Mouse (Mus musculus) embryonic facial prominence, embryonic 13.5 days (tissue): ENCODE data around the gene Inha. TPM values are rescaled to one million over a fixed set of nuclear protein-coding genes. Genes with fewer than 3 reads are reported as not detected.
A peak's percentile ranks its signal among the peaks of the same experiment; 100 is the strongest.

Experiments
- ATAC-seq: fragments of 200-750 bp; cut with Nextera tagmentation; 2 replicates; pipeline ENCODE4 v1.8.0; 2017; ENCODE audit warnings: low read depth; ENCODE audit not compliant: insufficient number of reproducible peaks, insufficient read depth, low FRiP score, low TSS enrichment
- H3K27ac ChIP-seq: fragments of 300-500 bp; sonication (generic); 2 replicates; pipeline ENCODE4 v1.5.1; 2015; ENCODE audit warnings: moderate library complexity, mild to moderate bottlenecking, inconsistent platforms
- H3K27me3 ChIP-seq: fragments of 300-500 bp; sonication (generic); 2 replicates; pipeline ENCODE4 v1.6.1; 2015; ENCODE audit warnings: mild to moderate bottlenecking, inconsistent platforms
- H3K36me3 ChIP-seq: fragments of 300-500 bp; sonication (generic); 2 replicates; pipeline ENCODE4 v1.6.1; 2015; ENCODE audit warnings: mild to moderate bottlenecking, inconsistent platforms
- H3K4me1 ChIP-seq: fragments of 300-500 bp; sonication (generic); 2 replicates; pipeline ENCODE4 v1.6.1; 2015; ENCODE audit warnings: inconsistent platforms
- H3K4me2 ChIP-seq: fragments of 300-500 bp; sonication (generic); 2 replicates; pipeline ENCODE4 v1.6.1; 2015; ENCODE audit warnings: moderate library complexity, mild to moderate bottlenecking, inconsistent platforms
- H3K4me3 ChIP-seq: fragments of 300-500 bp; sonication (generic); 2 replicates; pipeline ENCODE4 v1.5.1; 2015; ENCODE audit warnings: mild to moderate bottlenecking, inconsistent platforms
- H3K9ac ChIP-seq: fragments of 300-500 bp; sonication (generic); 2 replicates; pipeline ENCODE4 v1.6.1; 2015; ENCODE audit warnings: mild to moderate bottlenecking, inconsistent platforms
- H3K9me3 ChIP-seq: fragments of 300-500 bp; sonication (generic); 2 replicates; pipeline ENCODE4 v1.6.1; 2016; ENCODE audit warnings: inconsistent platforms
- WGBS: fragments of 180-500 bp; shearing (Covaris S2); methylation state at CpG from one replicate; pipeline ENCODE4 v1.1.7; 2015; ENCODE audit warnings: mixed read lengths; 5-methylcytosine and 5-hydroxymethylcytosine counted together
- polyA plus RNA-seq: library from polyadenylated mRNA; unstranded; fragments of >200 nt; fragmentation: Nextera tagmentation; extraction: Ambion mirVana; gene quantifications from 2 replicates; pipeline ENCODE4 v1.2.1, GENCODE M21; 2015

Inha gene
- polyA plus RNA-seq, 1 experiment from 2014 or later: 13.2 TPM

- no peak overlapping the region for H3K4me3 ChIP-seq
- peaks cover 64% of the 10 kb centered on the region for H3K36me3 ChIP-seq
- H3K27ac ChIP-seq: no peak overlapping the region
- no peaks in the 10 kb centered on the region for H3K9me3 ChIP-seq
- ATAC-seq: no peak
- H3K27me3 ChIP-seq: no peaks in the 10 kb centered on the region
- no peak overlapping the region for H3K9ac ChIP-seq
- H3K4me1 ChIP-seq: peaks cover 15% of the 10 kb centered on the region
- no peak overlapping the region for H3K4me2 ChIP-seq
- 79% methylated on average over 17 of the region's 17 CpGs for WGBS
These were observed 42.7 kb downstream of the Inha start for GRCm38 (mm10) chr1:75549289-75550279.

GRCm38 (mm10) chr1:75550586-75550985 lies 43.7 kb downstream of the Inha start:
- Histone ChIP-seq H3K9ac (peak overlapping the region; percentile 49), H3K4me3 (no peak overlapping the region), H3K36me3 (peaks cover 74% of the 10 kb centered on the region), H3K27me3 (no peaks in the 10 kb centered on the region), H3K27ac (no peak overlapping the region), H3K9me3 (no peaks in the 10 kb centered on the region), H3K4me2 (no peak overlapping the region), H3K4me1 (peaks cover 14% of the 10 kb centered on the region)
- 80% methylated on average over 15 of the region's 15 CpGs for WGBS
- no peak for ATAC-seq

- H3K36me3 ChIP-seq: peaks cover 76% of the 10 kb centered on the region
- 86% methylated on average over 7 of the region's 7 CpGs for WGBS
- peaks cover 16% of the 10 kb centered on the region for H3K4me1 ChIP-seq
- H3K9me3 ChIP-seq: no peaks in the 10 kb centered on the region
- no peak overlapping the region for H3K27ac ChIP-seq
- no peak overlapping the region for H3K4me2 ChIP-seq
- no peak overlapping the region for H3K9ac ChIP-seq
- H3K27me3 ChIP-seq: no peaks in the 10 kb centered on the region
- no peak overlapping the region for H3K4me3 ChIP-seq
- no peak for ATAC-seq
These were observed 48.8 kb downstream of the Inha start for GRCm38 (mm10) chr1:75555680-75556079.

DNA sequence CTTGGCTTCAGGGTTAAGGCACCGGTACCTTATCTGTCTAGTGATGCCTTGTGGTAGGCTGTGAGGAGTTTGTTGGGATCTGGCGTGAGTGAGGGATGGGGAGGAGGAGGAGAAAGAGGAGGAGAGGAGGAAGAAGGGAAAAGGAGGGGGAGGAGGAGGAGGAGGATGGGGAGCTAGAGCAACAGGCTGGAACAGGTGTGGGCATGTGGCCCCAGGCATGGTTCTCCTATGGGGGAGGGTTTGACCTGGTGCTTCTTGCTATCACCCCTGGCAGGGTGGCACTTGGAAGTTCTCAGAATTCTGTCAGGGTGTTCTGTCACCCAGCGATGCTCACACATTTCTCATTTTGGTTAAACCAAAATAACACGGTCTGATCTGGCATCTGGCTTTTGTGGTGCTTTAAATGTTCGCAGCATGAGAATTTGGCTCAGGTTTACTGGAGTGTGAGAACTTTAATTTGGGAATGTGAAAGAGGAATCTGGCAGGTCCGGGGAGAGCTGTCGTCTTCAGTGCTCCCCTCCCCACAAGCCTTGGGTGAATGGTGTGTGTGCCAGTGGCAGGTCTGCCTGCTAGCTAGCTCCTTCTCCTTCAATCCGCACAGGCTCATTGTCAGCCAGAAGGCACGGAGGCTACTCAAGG lies 49.4 kb downstream of the Inha start:
- WGBS: 82% methylated on average over 9 of the region's 9 CpGs
- H3K36me3 ChIP-seq: peaks cover 70% of the 10 kb centered on the region

GRCm38 (mm10) chr1:75557041-75557440 lies 50.2 kb downstream of the Inha start:
- Histone ChIP-seq H3K4me2 (no peak overlapping the region), H3K9me3 (no peaks in the 10 kb centered on the region), H3K27ac (no peak overlapping the region), H3K4me1 (peaks cover 20% of the 10 kb centered on the region), H3K27me3 (no peaks in the 10 kb centered on the region), H3K4me3 (no peak overlapping the region), H3K36me3 (peaks cover 63% of the 10 kb centered on the region), H3K9ac (no peak overlapping the region)
- WGBS: 87% methylated on average over 7 of the region's 7 CpGs
- no peak for ATAC-seq

More for the DNA sequence above, 49.4 kb downstream of the Inha start:
- H3K4me2 ChIP-seq: no peak overlapping the region
- H3K4me3 ChIP-seq: no peak overlapping the region
- no peak overlapping the region for H3K27ac ChIP-seq
- H3K9me3 ChIP-seq: no peaks in the 10 kb centered on the region
- ATAC-seq: no peak
- peaks cover 16% of the 10 kb centered on the region for H3K4me1 ChIP-seq
- H3K9ac ChIP-seq: no peak overlapping the region
- no peaks in the 10 kb centered on the region for H3K27me3 ChIP-seq

GRCm38 (mm10) chr1:75558388-75559178 lies 51.7 kb downstream of the Inha start:
- H3K36me3 ChIP-seq: peaks cover 47% of the 10 kb centered on the region
- H3K27me3 ChIP-seq: no peaks in the 10 kb centered on the region
- peak overlapping the region; percentile 53; the same call in 1 of the 2 replicates for H3K4me2 ChIP-seq
- peaks cover 3% of the 10 kb centered on the region; the same call in 1 of the 2 replicates for H3K9me3 ChIP-seq
- H3K4me3 ChIP-seq: peak overlapping the region; percentile 29; the same call in 1 of the 2 replicates
- H3K4me1 ChIP-seq: peaks cover 20% of the 10 kb centered on the region
- H3K27ac ChIP-seq: peak overlapping the region; percentile 89
- ATAC-seq: no peak
- H3K9ac ChIP-seq: peak overlapping the region; percentile 57
- 82% methylated on average over 18 of the region's 18 CpGs for WGBS

- Histone ChIP-seq H3K4me2 (peak overlapping the region; percentile 53), H3K4me1 (peaks cover 20% of the 10 kb centered on the region), H3K9me3 (peaks cover 3% of the 10 kb centered on the region; the same call in 1 of the 2 replicates), H3K27me3 (no peaks in the 10 kb centered on the region), H3K36me3 (peaks cover 39% of the 10 kb centered on the region), H3K27ac (peak overlapping the region; percentile 89), H3K9ac (peak overlapping the region; percentile 57), H3K4me3 (peak overlapping the region; percentile 29)
- ATAC-seq: peak; percentile 93
- WGBS: 3% methylated on average over 17 of the region's 17 CpGs
These were observed 52.5 kb downstream of the Inha start for GRCm38 (mm10) chr1:75559212-75559925.

Other genes starting within 250 kb of the Inha start
- 0.37 and 0.54 TPM in 2 replicates for gene Ptprn, start 242.6 kb upstream of the Inha start, polyA plus RNA-seq
- 1.7 and 2.1 TPM in 2 replicates for gene Resp18, start 228.7 kb upstream of the Inha start, polyA plus RNA-seq
- 110 and 112 TPM in 2 replicates for gene Dnpep, start 189.1 kb upstream of the Inha start, polyA plus RNA-seq
- 9.9 and 13.8 TPM in 2 replicates for gene Des, start 146.7 kb upstream of the Inha start, polyA plus RNA-seq
- gene Speg, start 131.8 kb upstream of the Inha start, polyA plus RNA-seq: 16.1 and 17.0 TPM in 2 replicates
- 74.2 and 83.0 TPM in 2 replicates for gene Gmppa, start 71.1 kb upstream of the Inha start, polyA plus RNA-seq
- 0.30 and 0.45 TPM in 2 replicates for gene Asic4, start 56.6 kb upstream of the Inha start, polyA plus RNA-seq
- gene Chpf, start 27.8 kb upstream of the Inha start, polyA plus RNA-seq: 30.6 and 31.5 TPM in 2 replicates
- gene Tmem198, start 27.5 kb upstream of the Inha start, polyA plus RNA-seq: 1.1 and 1.5 TPM in 2 replicates
- 62.3 and 67.1 TPM in 2 replicates for gene Obsl1, start 625 bp upstream of the Inha start, polyA plus RNA-seq
- gene Stk11ip, start 14.5 kb downstream of the Inha start, polyA plus RNA-seq: 22.0 and 22.5 TPM in 2 replicates
- gene Slc4a3, start 39.2 kb downstream of the Inha start, polyA plus RNA-seq: 27.0 and 37.1 TPM in 2 replicates